Mouse (Mus musculus): ENCODE results near the gene Hk1. TPM values are rescaled to one million over a fixed set of nuclear protein-coding genes. Genes with fewer than 3 reads are reported as not detected.

Hk1 gene
- polyA plus RNA-seq, 1 experiment: 22.4 TPM

DNA sequence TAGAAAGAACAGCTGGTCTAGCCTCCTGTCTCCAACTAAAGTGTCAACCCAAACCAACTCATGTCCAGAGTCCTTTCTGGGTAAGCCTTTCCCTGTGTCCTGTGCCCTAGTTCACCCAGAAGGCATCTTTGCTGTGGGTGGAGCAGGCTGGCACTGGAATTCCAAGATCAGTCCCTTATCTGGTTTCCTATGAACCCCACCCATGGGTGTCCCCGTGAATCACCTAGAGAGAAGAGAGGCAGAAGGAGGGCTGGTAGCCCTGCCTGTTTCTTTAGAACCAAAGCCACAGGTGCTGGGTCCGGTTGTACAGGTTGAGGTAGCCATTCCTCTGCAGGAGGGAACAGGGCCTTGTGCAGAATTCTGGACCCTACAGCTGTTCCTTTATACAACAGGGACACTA is 158.1 kb downstream of the Hk1 start:
- DNase-seq (ENCODE audit: low read depth): no peak

DNA sequence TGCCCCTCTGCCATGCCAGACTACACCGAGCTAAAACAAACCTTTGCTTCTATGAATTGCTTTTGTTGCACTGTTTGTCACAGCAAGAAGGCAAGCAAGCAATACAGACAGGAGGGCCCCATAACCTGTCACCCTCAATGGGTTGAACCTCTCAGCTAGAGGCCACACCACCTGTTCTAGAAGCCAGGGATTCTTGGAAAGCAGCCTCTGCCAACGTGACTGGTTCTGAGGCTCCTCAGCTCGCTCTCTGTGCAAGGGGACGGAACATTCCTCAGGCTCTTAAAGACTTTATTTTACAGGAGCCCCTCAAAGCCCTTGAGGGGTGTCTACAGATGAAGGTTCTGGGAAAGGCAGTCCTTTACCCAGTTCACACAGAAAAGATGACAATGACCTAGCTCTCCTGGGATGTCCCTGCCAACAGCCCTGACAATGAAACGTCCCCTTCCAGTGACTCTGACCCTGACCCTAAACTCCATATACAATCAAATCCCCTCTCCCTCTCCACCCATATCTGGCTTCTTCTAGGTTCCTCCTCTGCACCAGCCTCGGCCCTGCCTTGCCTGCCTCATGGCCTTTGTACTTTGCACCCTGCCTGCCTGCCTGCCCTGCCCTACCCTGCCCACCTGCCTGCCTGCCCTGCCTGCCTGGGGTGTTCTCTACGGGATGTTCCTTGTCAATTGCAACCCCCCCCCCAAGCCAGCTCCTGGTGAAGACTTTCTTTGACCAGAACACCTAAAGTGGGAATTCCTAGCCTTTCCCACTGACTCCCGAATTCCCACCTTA is 158.8 kb downstream of the Hk1 start:
- no peak for DNase-seq (ENCODE audit: low read depth)

Other genes starting within 250 kb of the Hk1 start
- not detected in 2 replicates for gene Neurog3, start 246.8 kb downstream of the Hk1 start, polyA plus RNA-seq (2012; rRNA removed)
- gene Fam241b, start 236.0 kb downstream of the Hk1 start, polyA plus RNA-seq (2012; rRNA removed): 9.2 and 10.7 TPM in 2 replicates
- 112 and 132 TPM in 2 replicates for gene Tspan15, start 148.7 kb downstream of the Hk1 start, polyA plus RNA-seq (2012; rRNA removed)
- 0.10 and 0.36 TPM in 2 replicates for gene Tacr2, start 127.5 kb downstream of the Hk1 start, polyA plus RNA-seq (2012; rRNA removed)
- 0.12 and 0.16 TPM in 2 replicates for gene Hkdc1, start 42.6 kb upstream of the Hk1 start, polyA plus RNA-seq (2012; rRNA removed)
- gene 4930507D05Rik, start 69.6 kb upstream of the Hk1 start, polyA plus RNA-seq (2012; rRNA removed): 0.36 and 0.44 TPM in 2 replicates
- gene Supv3l1, start 69.8 kb upstream of the Hk1 start, polyA plus RNA-seq (2012; rRNA removed): 16.6 and 17.1 TPM in 2 replicates
- gene Vps26a, start 106.9 kb upstream of the Hk1 start, polyA plus RNA-seq (2012; rRNA removed): 15.8 and 16.5 TPM in 2 replicates
- 54.0 and 55.6 TPM in 2 replicates for gene Srgn, start 147.5 kb upstream of the Hk1 start, polyA plus RNA-seq (2012; rRNA removed)
- 26.0 and 34.4 TPM in 2 replicates for gene Kif1bp, start 198.5 kb upstream of the Hk1 start, polyA plus RNA-seq (2012; rRNA removed)
- 13.8 and 15.6 TPM in 2 replicates for gene Ddx21, start 222.4 kb upstream of the Hk1 start, polyA plus RNA-seq (2012; rRNA removed)